Mouse (Mus musculus) lung, embryonic 16.5 days (tissue): ENCODE measurements at regions not wholly inside any gene's neighbourhood (a gene's known extent, or its start where the extent isn't known, plus 50 kb on each side); places are given as distances from the start of the nearest gene placed in this dataset.
A peak's percentile ranks its signal among the peaks of the same experiment; 100 is the strongest.

Experiments
- ATAC-seq: fragments of 200-750 bp; cut with Nextera tagmentation; 2 replicates; pipeline ENCODE4 v1.8.0; 2017; ENCODE audit warnings: low read depth, mild to moderate bottlenecking, moderate library complexity
- H3K27ac ChIP-seq: fragments of 300-500 bp; sonication (generic); 2 replicates; pipeline ENCODE4 v1.5.1; 2014; ENCODE audit warnings: mild to moderate bottlenecking, control low read depth, low read length
- H3K27me3 ChIP-seq: fragments of 300-500 bp; sonication (generic); 2 replicates; pipeline ENCODE4 v1.6.1; 2014; ENCODE audit warnings: low read depth, low read length, mixed read lengths; ENCODE audit not compliant: control insufficient read depth, insufficient read depth
- H3K36me3 ChIP-seq: fragments of 300-500 bp; sonication (generic); 2 replicates; pipeline ENCODE4 v1.6.1; 2014; ENCODE audit warnings: low read length; ENCODE audit not compliant: control insufficient read depth, insufficient read depth
- H3K4me1 ChIP-seq: fragments of 300-500 bp; sonication (generic); replicated peaks from 2 replicates; pipeline ENCODE4 v1.6.1; 2014; ENCODE audit warnings: low read length, mixed read lengths; ENCODE audit not compliant: control insufficient read depth, insufficient read depth
- H3K4me2 ChIP-seq: fragments of 300-500 bp; sonication (generic); 2 replicates; pipeline ENCODE4 v1.6.1; 2014; ENCODE audit warnings: low read depth, low read length, control low read depth
- H3K4me3 ChIP-seq: fragments of 300-500 bp; sonication (generic); 2 replicates; pipeline ENCODE4 v1.5.1; 2014; ENCODE audit warnings: mild to moderate bottlenecking, low read length, control low read depth
- H3K9ac ChIP-seq: fragments of 300-500 bp; sonication (generic); 2 replicates; pipeline ENCODE4 v1.6.1; 2014; ENCODE audit warnings: low read length, control low read depth
- H3K9me3 ChIP-seq: fragments of 300-500 bp; sonication (generic); 2 replicates; pipeline ENCODE4 v1.6.1; 2016; ENCODE audit warnings: low read length; ENCODE audit not compliant: control insufficient read depth
- WGBS: fragments of 180-500 bp; shearing (Covaris S2); extraction: QIAGEN DNeasy Blood & Tissue Kit; methylation state at CpG from one replicate; pipeline ENCODE4 v1.1.7; 2014; 5-methylcytosine and 5-hydroxymethylcytosine counted together

DNA sequence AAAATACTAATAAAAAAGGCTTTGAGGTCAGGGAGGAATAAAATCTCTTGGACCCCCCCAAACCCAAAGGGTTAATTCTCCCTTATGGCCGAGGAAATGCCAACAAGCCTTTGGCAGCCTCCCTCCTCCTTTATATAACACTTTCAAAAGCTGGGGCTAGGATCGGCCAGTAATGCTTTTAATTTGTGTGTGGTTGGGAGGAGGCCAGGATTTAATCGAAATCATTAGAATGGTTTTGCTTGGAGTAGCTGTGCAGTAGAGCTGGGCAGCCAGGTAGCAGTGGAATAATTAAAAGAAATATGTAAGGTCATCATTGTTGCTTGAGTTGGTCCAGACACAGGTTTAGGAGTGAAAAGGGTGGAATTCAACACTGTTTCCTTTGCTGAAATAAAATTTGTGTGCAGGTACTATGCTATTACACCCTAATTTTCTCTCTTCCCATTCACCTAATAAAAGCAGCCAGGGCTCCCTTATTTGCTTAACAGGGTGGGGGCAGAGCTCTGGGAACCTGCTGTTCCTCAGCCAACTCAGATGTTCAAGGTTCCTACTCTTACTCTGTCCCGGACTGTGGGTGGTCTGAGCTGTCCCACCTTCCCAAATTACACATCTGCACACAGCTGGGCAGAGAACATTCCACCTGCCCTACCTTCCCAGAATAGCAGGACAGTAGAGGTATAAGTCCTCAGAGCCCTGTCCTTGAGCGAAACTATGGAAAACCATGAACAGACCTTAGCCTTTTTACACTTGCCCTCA is 636.1 kb downstream of the Dhx35 start:
- Histone ChIP-seq H3K36me3 (no peaks in the 10 kb centered on the region), H3K9ac (no peak overlapping the region), H3K4me1 (no peaks in the 10 kb centered on the region), H3K4me2 (no peak overlapping the region), H3K4me3 (no peak overlapping the region), H3K9me3 (0 out of 2 replicates have a peak, but pooled peaks cover 4% of the 10 kb centered on the region), H3K27me3 (no peaks in the 10 kb centered on the region), H3K27ac (no peak overlapping the region)
- no peak for ATAC-seq
- WGBS: 67% methylated on average over 5 of the region's 5 CpGs

- H3K36me3 ChIP-seq: no peaks in the 10 kb centered on the region
- no peaks in the 10 kb centered on the region for H3K27me3 ChIP-seq
- H3K9me3 ChIP-seq: 0 out of 2 replicates have a peak, but pooled peaks cover 3% of the 10 kb centered on the region
- no peak for ATAC-seq
- no peak overlapping the region for H3K27ac ChIP-seq
- H3K4me1 ChIP-seq: no peaks in the 10 kb centered on the region
- WGBS: 72% methylated on average over 6 of the region's 6 CpGs
- H3K4me3 ChIP-seq: no peak overlapping the region
- H3K4me2 ChIP-seq: no peak overlapping the region
- no peak overlapping the region for H3K9ac ChIP-seq
Observed at GRCm38 (mm10) chr2:159438961-159439360, 644.4 kb downstream of the Dhx35 start.

GRCm38 (mm10) chr2:159443581-159443980 is 649.0 kb downstream of the Dhx35 start:
- 0 out of 2 replicates have a peak, but pooled peaks cover 4% of the 10 kb centered on the region for H3K4me1 ChIP-seq
- H3K36me3 ChIP-seq: no peaks in the 10 kb centered on the region
- no peak overlapping the region for H3K9ac ChIP-seq
- no peak for ATAC-seq
- WGBS: 23% methylated on average over 8 of the region's 8 CpGs
- no peak overlapping the region for H3K27ac ChIP-seq
- no peaks in the 10 kb centered on the region for H3K9me3 ChIP-seq
- no peak overlapping the region for H3K4me2 ChIP-seq
- no peaks in the 10 kb centered on the region for H3K27me3 ChIP-seq
- no peak overlapping the region for H3K4me3 ChIP-seq

- no peak for ATAC-seq
- 0 out of 2 replicates have a peak overlapping the region, but pooled peaks have one; percentile 16 for H3K27ac ChIP-seq
- no peaks in the 10 kb centered on the region for H3K9me3 ChIP-seq
- no peaks in the 10 kb centered on the region for H3K27me3 ChIP-seq
- no peak overlapping the region for H3K9ac ChIP-seq
- H3K36me3 ChIP-seq: no peaks in the 10 kb centered on the region
- 0 out of 2 replicates have a peak, but pooled peaks cover 4% of the 10 kb centered on the region for H3K4me1 ChIP-seq
- 45% methylated on average over 5 of the region's 5 CpGs for WGBS
- no peak overlapping the region for H3K4me3 ChIP-seq
- H3K4me2 ChIP-seq: no peak overlapping the region
Observed at GRCm38 (mm10) chr2:159446434-159446833, 651.8 kb downstream of the Dhx35 start.

GRCm38 (mm10) chr2:159446886-159447285 is 652.3 kb downstream of the Dhx35 start:
- no peak for ATAC-seq
- H3K9me3 ChIP-seq: no peaks in the 10 kb centered on the region

DNA sequence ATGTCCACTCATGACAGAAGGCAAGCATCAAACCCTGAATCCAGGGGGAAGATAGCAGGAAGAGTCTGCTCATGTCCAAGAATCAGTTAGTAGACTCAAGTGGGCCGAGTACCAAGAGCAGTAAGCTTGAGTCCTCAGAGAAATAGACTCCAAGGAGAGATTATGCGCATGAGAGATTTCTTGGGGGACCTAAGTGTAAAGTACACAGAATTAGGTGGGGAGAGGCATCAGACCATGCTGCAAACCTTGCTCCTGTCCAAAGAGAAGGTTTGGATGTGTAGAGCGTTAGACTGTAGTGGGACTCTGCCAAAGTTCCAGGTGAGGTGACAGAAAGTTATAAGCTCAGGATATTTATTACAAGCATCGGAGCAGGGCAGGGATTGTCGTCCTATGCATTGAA is 654.4 kb downstream of the Dhx35 start:
- no peaks in the 10 kb centered on the region for H3K36me3 ChIP-seq
- H3K4me3 ChIP-seq: no peak overlapping the region
- no peak overlapping the region for H3K4me2 ChIP-seq
- no peaks in the 10 kb centered on the region for H3K27me3 ChIP-seq
- no peak overlapping the region for H3K9ac ChIP-seq
- 88% methylated on average over 5 of the region's 5 CpGs for WGBS
- 0 out of 2 replicates have a peak, but pooled peaks cover 4% of the 10 kb centered on the region for H3K4me1 ChIP-seq
- no peak for ATAC-seq
- H3K27ac ChIP-seq: no peak overlapping the region
- no peaks in the 10 kb centered on the region for H3K9me3 ChIP-seq

More at GRCm38 (mm10) chr2:159446886-159447285, 652.3 kb downstream of the Dhx35 start:
- Histone ChIP-seq H3K4me2 (no peak overlapping the region), H3K27ac (no peak overlapping the region), H3K4me3 (no peak overlapping the region), H3K9ac (no peak overlapping the region), H3K27me3 (no peaks in the 10 kb centered on the region), H3K36me3 (no peaks in the 10 kb centered on the region), H3K4me1 (0 out of 2 replicates have a peak, but pooled peaks cover 4% of the 10 kb centered on the region)
- 29% methylated on average over 5 of the region's 5 CpGs for WGBS

DNA sequence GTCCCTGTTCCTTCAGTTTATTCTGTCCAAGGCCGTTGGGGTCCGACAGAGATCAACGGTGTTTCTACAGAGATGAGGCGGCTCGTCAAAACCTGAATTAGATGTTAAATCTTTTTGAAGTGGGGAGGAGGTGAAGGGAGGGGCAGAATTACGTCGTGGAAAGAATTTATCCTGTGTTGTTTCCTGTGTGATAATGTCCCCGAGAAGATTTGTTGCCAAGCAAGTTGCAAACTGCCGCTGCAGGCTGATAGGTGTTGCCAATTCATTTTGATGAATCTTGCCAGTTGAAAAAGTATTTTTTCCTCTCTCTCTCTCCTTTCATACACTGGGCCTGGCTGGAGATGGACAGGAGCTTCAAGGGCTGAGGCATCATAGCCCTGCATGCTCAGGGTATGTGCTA is 656.8 kb downstream of the Dhx35 start:
- H3K27ac ChIP-seq: no peak overlapping the region
- no peak overlapping the region for H3K4me2 ChIP-seq
- 0 out of 2 replicates have a peak, but pooled peaks cover 2% of the 10 kb centered on the region for H3K4me1 ChIP-seq
- no peak overlapping the region for H3K4me3 ChIP-seq
- H3K36me3 ChIP-seq: no peaks in the 10 kb centered on the region
- H3K9me3 ChIP-seq: no peaks in the 10 kb centered on the region
- WGBS: 31% methylated on average over 9 of the region's 9 CpGs
- no peak overlapping the region for H3K9ac ChIP-seq
- H3K27me3 ChIP-seq: no peaks in the 10 kb centered on the region
- ATAC-seq: no peak

DNA sequence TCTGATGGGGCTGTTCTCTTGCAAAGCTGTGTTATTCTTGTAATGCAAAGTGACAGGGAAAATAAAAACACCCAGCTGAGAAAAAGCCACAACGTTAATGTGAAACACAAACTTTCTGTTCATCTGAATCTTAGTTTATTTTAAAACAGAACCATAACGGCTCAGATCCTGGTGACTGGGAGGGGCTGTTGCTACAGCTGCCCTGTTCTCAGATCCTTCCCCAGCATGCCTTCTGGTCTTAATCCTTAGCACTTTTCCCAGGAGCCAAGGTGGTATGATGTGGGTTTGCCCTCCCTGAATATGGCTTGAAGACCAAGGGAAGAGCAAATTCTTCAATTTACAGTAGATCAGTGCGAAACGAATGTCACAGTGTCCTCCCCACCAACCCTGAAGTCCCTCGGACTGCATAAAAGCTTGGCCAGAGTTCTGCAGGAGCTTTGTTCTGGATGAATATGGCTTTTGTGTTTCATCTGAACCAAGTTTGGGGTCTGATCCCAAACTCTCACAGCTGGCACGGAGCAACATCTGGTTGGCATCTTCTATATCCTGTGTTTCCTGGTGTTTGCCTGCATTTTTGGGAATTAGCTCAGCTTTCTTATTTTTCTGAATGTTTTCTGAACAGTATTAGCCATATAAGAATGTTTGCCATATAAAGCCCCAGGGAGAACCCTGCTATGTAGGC is 686.9 kb downstream of the Dhx35 start:
- H3K4me2 ChIP-seq: no peak overlapping the region
- ATAC-seq: no peak
- H3K27ac ChIP-seq: no peak overlapping the region
- H3K9ac ChIP-seq: no peak overlapping the region
- no peaks in the 10 kb centered on the region for H3K4me1 ChIP-seq
- WGBS: 70% methylated on average over 6 of the region's 6 CpGs
- H3K9me3 ChIP-seq: no peaks in the 10 kb centered on the region
- H3K36me3 ChIP-seq: no peaks in the 10 kb centered on the region
- no peak overlapping the region for H3K4me3 ChIP-seq
- H3K27me3 ChIP-seq: no peaks in the 10 kb centered on the region

- Histone ChIP-seq H3K9me3 (no peaks in the 10 kb centered on the region), H3K27me3 (no peaks in the 10 kb centered on the region), H3K4me3 (no peak overlapping the region), H3K27ac (no peak overlapping the region), H3K9ac (no peak overlapping the region), H3K4me1 (no peaks in the 10 kb centered on the region), H3K36me3 (no peaks in the 10 kb centered on the region), H3K4me2 (no peak overlapping the region)
- no peak for ATAC-seq
- WGBS: 20% methylated on average over 3 of the region's 3 CpGs
Observed at GRCm38 (mm10) chr2:159491090-159491489, 696.5 kb downstream of the Dhx35 start.
